Mouse (Mus musculus): ENCODE results near the gene Mymk. TPM values are rescaled to one million over a fixed set of nuclear protein-coding genes. Genes with fewer than 3 reads are reported as not detected.

The Mymk gene
- polyA plus RNA-seq, 1 experiment from 2014 or later, result 0.17 TPM

GRCm38 (mm10) chr2:27059187-27059586, 12.8 kb downstream of the Mymk start:
- Histone ChIP-seq H3K9me3 (replicated peaks) (no peaks in the 10 kb centered on the region), H3K9ac (no peak overlapping the region), H3K27me3 (replicated peaks) (no peaks in the 10 kb centered on the region), H3K36me3 (no peaks in the 10 kb centered on the region), H3K4me1 (replicated peaks) (peaks cover 31% of the 10 kb centered on the region), H3K4me3 (no peak overlapping the region), H3K4me2 (no peak overlapping the region), H3K27ac (ENCODE audit: poor library complexity, severe bottlenecking) (no peak overlapping the region)
- no peak for ATAC-seq (ENCODE audit: insufficient number of reproducible peaks, low FRiP score)
- WGBS, result 82% methylated on average over 9 of the region's 9 CpGs

GRCm38 (mm10) chr2:27058751-27059150, 13.2 kb downstream of the Mymk start:
- no peak for ATAC-seq (ENCODE audit: insufficient number of reproducible peaks, low FRiP score)
- no peak overlapping the region for H3K27ac ChIP-seq (ENCODE audit: poor library complexity, severe bottlenecking)
- H3K27me3 ChIP-seq (replicated peaks), result no peaks in the 10 kb centered on the region
- H3K36me3 ChIP-seq, result no peaks in the 10 kb centered on the region
- 56% methylated on average over 12 of the region's 12 CpGs for WGBS
- no peaks in the 10 kb centered on the region for H3K9me3 ChIP-seq (replicated peaks)
- peaks cover 31% of the 10 kb centered on the region for H3K4me1 ChIP-seq (replicated peaks)
- H3K4me2 ChIP-seq, result no peak overlapping the region
- no peak overlapping the region for H3K9ac ChIP-seq
- no peak overlapping the region for H3K4me3 ChIP-seq

- no peak overlapping the region for H3K9ac ChIP-seq
- no peaks in the 10 kb centered on the region for H3K36me3 ChIP-seq
- no peak overlapping the region for H3K4me3 ChIP-seq
- H3K4me2 ChIP-seq, result no peak overlapping the region
- no peaks in the 10 kb centered on the region for H3K9me3 ChIP-seq (replicated peaks)
- H3K27ac ChIP-seq (ENCODE audit: poor library complexity, severe bottlenecking), result no peak overlapping the region
- no peaks in the 10 kb centered on the region for H3K27me3 ChIP-seq (replicated peaks)
- no peak for ATAC-seq (ENCODE audit: insufficient number of reproducible peaks, low FRiP score)
- 68% methylated on average over 4 of the region's 4 CpGs for WGBS
- peaks cover 31% of the 10 kb centered on the region for H3K4me1 ChIP-seq (replicated peaks)
These were observed 13.7 kb downstream of the Mymk start for GRCm38 (mm10) chr2:27058251-27058650.

- H3K4me2 ChIP-seq, result no peak overlapping the region
- H3K4me3 ChIP-seq, result no peak overlapping the region
- H3K27ac ChIP-seq (ENCODE audit: poor library complexity, severe bottlenecking), result no peak overlapping the region
- H3K9ac ChIP-seq, result no peak overlapping the region
- H3K4me1 ChIP-seq (replicated peaks), result no peaks in the 10 kb centered on the region
- H3K27me3 ChIP-seq (replicated peaks), result 0 out of 2 replicates have a peak, but pooled peaks cover 4% of the 10 kb centered on the region
- no peaks in the 10 kb centered on the region for H3K36me3 ChIP-seq
- ATAC-seq (ENCODE audit: insufficient number of reproducible peaks, low FRiP score), result no peak
- no peaks in the 10 kb centered on the region for H3K9me3 ChIP-seq (replicated peaks)
- 71% methylated on average over 6 of the region's 6 CpGs for WGBS
These were observed 22.6 kb downstream of the Mymk start for GRCm38 (mm10) chr2:27049408-27049807.

GRCm38 (mm10) chr2:27045979-27046770, 25.8 kb downstream of the Mymk start:
- no peak for ATAC-seq (ENCODE audit: insufficient number of reproducible peaks, low FRiP score)

GRCm38 (mm10) chr2:27044641-27045040, 27.3 kb downstream of the Mymk start:
- ATAC-seq (ENCODE audit: insufficient number of reproducible peaks, low FRiP score), result no peak
- WGBS, result 77% methylated on average over 3 of the region's 3 CpGs

More at GRCm38 (mm10) chr2:27045979-27046770, 25.8 kb downstream of the Mymk start:
- 61% methylated on average over 8 of the region's 8 CpGs for WGBS
- Histone ChIP-seq H3K9me3 (replicated peaks) (no peaks in the 10 kb centered on the region), H3K4me2 (no peak overlapping the region), H3K36me3 (no peaks in the 10 kb centered on the region), H3K9ac (no peak overlapping the region), H3K27ac (ENCODE audit: poor library complexity, severe bottlenecking) (no peak overlapping the region), H3K4me1 (replicated peaks) (peaks cover 2% of the 10 kb centered on the region; the same call in 1 of the 2 replicates), H3K4me3 (no peak overlapping the region), H3K27me3 (replicated peaks) (0 out of 2 replicates have a peak, but pooled peaks cover 4% of the 10 kb centered on the region)

GRCm38 (mm10) chr2:27044166-27044565, 27.8 kb downstream of the Mymk start:
- peaks cover 7% of the 10 kb centered on the region; the same call in 1 of the 2 replicates for H3K4me1 ChIP-seq (replicated peaks)
- no peaks in the 10 kb centered on the region for H3K36me3 ChIP-seq
- no peak overlapping the region for H3K4me3 ChIP-seq
- no peak overlapping the region for H3K27ac ChIP-seq (ENCODE audit: poor library complexity, severe bottlenecking)
- H3K9ac ChIP-seq, result no peak overlapping the region
- no peak for ATAC-seq (ENCODE audit: insufficient number of reproducible peaks, low FRiP score)
- 68% methylated on average over 4 of the region's 4 CpGs for WGBS
- 0 out of 2 replicates have a peak, but pooled peaks cover 16% of the 10 kb centered on the region for H3K27me3 ChIP-seq (replicated peaks)
- no peaks in the 10 kb centered on the region for H3K9me3 ChIP-seq (replicated peaks)
- no peak overlapping the region for H3K4me2 ChIP-seq

More at GRCm38 (mm10) chr2:27044641-27045040, 27.3 kb downstream of the Mymk start:
- Histone ChIP-seq H3K4me3 (no peak overlapping the region), H3K9me3 (replicated peaks) (no peaks in the 10 kb centered on the region), H3K4me1 (replicated peaks) (peaks cover 7% of the 10 kb centered on the region; the same call in 1 of the 2 replicates), H3K36me3 (no peaks in the 10 kb centered on the region), H3K9ac (no peak overlapping the region), H3K27me3 (replicated peaks) (0 out of 2 replicates have a peak, but pooled peaks cover 13% of the 10 kb centered on the region), H3K27ac (ENCODE audit: poor library complexity, severe bottlenecking) (no peak overlapping the region), H3K4me2 (no peak overlapping the region)

- H3K9ac ChIP-seq, result no peak overlapping the region
- peaks cover 7% of the 10 kb centered on the region; the same call in 1 of the 2 replicates for H3K4me1 ChIP-seq (replicated peaks)
- 0 out of 2 replicates have a peak, but pooled peaks cover 16% of the 10 kb centered on the region for H3K27me3 ChIP-seq (replicated peaks)
- H3K27ac ChIP-seq (ENCODE audit: poor library complexity, severe bottlenecking), result no peak overlapping the region
- no peak overlapping the region for H3K4me2 ChIP-seq
- no peaks in the 10 kb centered on the region for H3K9me3 ChIP-seq (replicated peaks)
- H3K36me3 ChIP-seq, result no peaks in the 10 kb centered on the region
- no peak overlapping the region for H3K4me3 ChIP-seq
- WGBS, result 17% methylated on average over 3 of the region's 3 CpGs
- peak; percentile 69 for ATAC-seq (ENCODE audit: insufficient number of reproducible peaks, low FRiP score)
These were observed 28.5 kb downstream of the Mymk start for GRCm38 (mm10) chr2:27043461-27043860.

- H3K9me3 ChIP-seq (replicated peaks), result no peaks in the 10 kb centered on the region
- 66% methylated on average over 8 of the region's 8 CpGs for WGBS
- peaks cover 7% of the 10 kb centered on the region; the same call in 1 of the 2 replicates for H3K4me1 ChIP-seq (replicated peaks)
- H3K27me3 ChIP-seq (replicated peaks), result 0 out of 2 replicates have a peak, but pooled peaks cover 23% of the 10 kb centered on the region
- no peak overlapping the region for H3K27ac ChIP-seq (ENCODE audit: poor library complexity, severe bottlenecking)
- H3K36me3 ChIP-seq, result no peaks in the 10 kb centered on the region
- no peak overlapping the region for H3K9ac ChIP-seq
- H3K4me3 ChIP-seq, result no peak overlapping the region
- no peak overlapping the region for H3K4me2 ChIP-seq
- ATAC-seq (ENCODE audit: insufficient number of reproducible peaks, low FRiP score), result no peak
These were observed 29.7 kb downstream of the Mymk start for GRCm38 (mm10) chr2:27042131-27042844.

GRCm38 (mm10) chr2:27039286-27039685, 32.7 kb downstream of the Mymk start:
- Histone ChIP-seq H3K27ac (ENCODE audit: poor library complexity, severe bottlenecking) (no peak overlapping the region), H3K27me3 (replicated peaks) (0 out of 2 replicates have a peak, but pooled peaks cover 22% of the 10 kb centered on the region), H3K4me1 (replicated peaks) (peaks cover 7% of the 10 kb centered on the region; the same call in 1 of the 2 replicates), H3K9ac (0 out of 2 replicates have a peak overlapping the region, but pooled peaks have one; percentile 5), H3K4me2 (no peak overlapping the region), H3K9me3 (replicated peaks) (no peaks in the 10 kb centered on the region), H3K36me3 (no peaks in the 10 kb centered on the region), H3K4me3 (no peak overlapping the region)
- WGBS, result 7% methylated on average over 1 of the region's 1 CpGs
- ATAC-seq (ENCODE audit: insufficient number of reproducible peaks, low FRiP score), result no peak

GRCm38 (mm10) chr2:27038596-27038995, 33.4 kb downstream of the Mymk start:
- Histone ChIP-seq H3K4me1 (replicated peaks) (peaks cover 7% of the 10 kb centered on the region; the same call in 1 of the 2 replicates), H3K4me2 (no peak overlapping the region), H3K27me3 (replicated peaks) (0 out of 2 replicates have a peak, but pooled peaks cover 22% of the 10 kb centered on the region), H3K27ac (ENCODE audit: poor library complexity, severe bottlenecking) (no peak overlapping the region), H3K4me3 (no peak overlapping the region), H3K36me3 (no peaks in the 10 kb centered on the region), H3K9ac (no peak overlapping the region), H3K9me3 (replicated peaks) (no peaks in the 10 kb centered on the region)
- ATAC-seq (ENCODE audit: insufficient number of reproducible peaks, low FRiP score), result no peak
- 0% methylated on average over 3 of the region's 3 CpGs for WGBS

Data from heart, embryonic 12.5 days (tissue).